Mouse (Mus musculus): Measurements from ENCODE around the gene Sympk.
A peak's percentile ranks its signal among the peaks of the same experiment; 100 is the strongest.

The Sympk gene

GRCm38 (mm10) chr7:19024096-19024506 is at the start of gene Sympk:
TSS of gene Sympk (plus strand) at chr7:19024377.
- peak; percentile 86 for DNase-seq (ENCODE audit: low read depth)

GRCm38 (mm10) chr7:18978381-18978780 is 45.8 kb upstream of the Sympk start:
- DNase-seq (ENCODE audit: low read depth): no peak

GRCm38 (mm10) chr7:18986503-18986902 is 37.7 kb upstream of the Sympk start:
- DNase-seq (ENCODE audit: low read depth): no peak

GRCm38 (mm10) chr7:18987100-18987499 is 37.1 kb upstream of the Sympk start, which contains the start of gene Nanos2:
TSS of gene Nanos2 (plus strand) at chr7:18987400.
- no peak for DNase-seq (ENCODE audit: low read depth)

- no peak for DNase-seq (ENCODE audit: low read depth)
These were observed 36.4 kb upstream of the Sympk start for GRCm38 (mm10) chr7:18987747-18988146.

GRCm38 (mm10) chr7:18988780-18989179 is 35.4 kb upstream of the Sympk start:
- no peak for DNase-seq (ENCODE audit: low read depth)

- DNase-seq (ENCODE audit: low read depth): no peak
These were observed 34.2 kb upstream of the Sympk start for GRCm38 (mm10) chr7:18989995-18990394.

GRCm38 (mm10) chr7:18990601-18991295 is 33.4 kb upstream of the Sympk start, which contains the start of gene Mypop:
TSS of gene Mypop (plus strand) at chr7:18991245.
- peak; percentile 100 for DNase-seq (ENCODE audit: low read depth)

- DNase-seq (ENCODE audit: low read depth): no peak
These were observed 32.4 kb upstream of the Sympk start for GRCm38 (mm10) chr7:18991660-18992293.

- no peak for DNase-seq (ENCODE audit: low read depth)
These were observed 31.9 kb upstream of the Sympk start for GRCm38 (mm10) chr7:18992294-18992675.

GRCm38 (mm10) chr7:18993036-18993435 is 31.1 kb upstream of the Sympk start:
- DNase-seq (ENCODE audit: low read depth): no peak

- no peak for DNase-seq (ENCODE audit: low read depth)
These were observed 25.3 kb upstream of the Sympk start for GRCm38 (mm10) chr7:18998835-18999234.

GRCm38 (mm10) chr7:19000421-19000820 is 23.8 kb upstream of the Sympk start:
- no peak for DNase-seq (ENCODE audit: low read depth)

GRCm38 (mm10) chr7:19001066-19001806 is 22.9 kb upstream of the Sympk start:
- no peak for DNase-seq (ENCODE audit: low read depth)

GRCm38 (mm10) chr7:19001807-19002085 is 22.4 kb upstream of the Sympk start:
- DNase-seq (ENCODE audit: low read depth): no peak

- no peak for DNase-seq (ENCODE audit: low read depth)
These were observed 22.1 kb upstream of the Sympk start for GRCm38 (mm10) chr7:19002115-19002514.

- peak; percentile 72 for DNase-seq (ENCODE audit: low read depth)
These were observed 21.2 kb upstream of the Sympk start for GRCm38 (mm10) chr7:19002848-19003498.

- peak; percentile 85 for DNase-seq (ENCODE audit: low read depth)
These were observed 20.1 kb upstream of the Sympk start, which contains the start of gene Irf2bp1 for GRCm38 (mm10) chr7:19003902-19004630. TSS of gene Irf2bp1 (plus strand) at chr7:19004044.

GRCm38 (mm10) chr7:19004631-19005079 is 19.5 kb upstream of the Sympk start:
- no peak for DNase-seq (ENCODE audit: low read depth)

GRCm38 (mm10) chr7:19005417-19006121 is 18.6 kb upstream of the Sympk start:
- DNase-seq (ENCODE audit: low read depth): no peak

GRCm38 (mm10) chr7:19006476-19006875 is 17.7 kb upstream of the Sympk start:
- DNase-seq (ENCODE audit: low read depth): peak; percentile 76

Measured in fibroblast of lung, adult 2 months (primary cell).